Mouse (Mus musculus) frontal cortex, postnatal 10 days (tissue): ENCODE results near the gene Siglec1.
"Not testable (repeated sequence)": the region's sequence is repeated elsewhere in the genome, so short reads cannot be mapped to it uniquely, and the experiment has no call there.

Experiments
- DNase-seq, 2 experiments: peaks; one replicate each; pipeline ENCODE4 v3.0.0; 2022; ENCODE audit warnings: low spot score in 2 of 2, mixed read lengths in 1 of 2

Siglec1 gene

DNA sequence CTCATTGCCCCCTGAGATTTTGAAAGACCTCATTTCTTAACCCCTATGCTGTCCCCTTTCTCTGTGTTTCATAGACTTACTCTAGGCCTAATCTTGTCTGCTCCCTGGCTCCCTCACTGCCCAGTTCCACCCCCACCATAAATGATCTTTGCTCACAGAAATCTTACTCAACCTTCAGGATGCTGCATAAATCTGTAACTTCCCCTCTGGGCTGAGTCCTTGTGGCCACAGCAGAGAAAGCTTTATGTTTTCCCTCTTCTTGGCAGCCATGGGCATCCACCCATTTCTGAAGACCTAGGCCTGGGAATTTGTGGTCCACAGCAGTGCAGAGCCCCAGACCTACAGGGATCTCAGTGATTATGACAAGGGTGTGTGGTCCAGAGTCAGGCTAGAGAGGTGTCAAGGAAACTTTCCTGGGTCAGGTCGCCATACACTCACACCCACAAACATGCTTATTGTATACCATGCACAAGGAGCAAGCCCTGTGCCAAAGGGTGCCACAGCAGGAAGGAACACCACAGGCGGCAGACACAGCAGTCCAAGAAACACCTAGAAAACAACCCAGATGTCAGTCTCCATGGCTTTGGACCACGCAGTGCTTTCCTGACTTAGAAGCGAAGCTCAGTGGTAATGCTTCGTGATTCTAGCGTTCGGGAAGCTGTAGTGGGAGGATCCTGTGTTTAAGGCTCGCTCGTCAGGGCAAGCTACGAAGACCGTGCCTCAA lies at the start of gene Siglec1:
Gene Siglec1, minus strand, starts transcription at position 99 of the 724 bp plus-strand sequence.
- DNase-seq = no peak

DNA sequence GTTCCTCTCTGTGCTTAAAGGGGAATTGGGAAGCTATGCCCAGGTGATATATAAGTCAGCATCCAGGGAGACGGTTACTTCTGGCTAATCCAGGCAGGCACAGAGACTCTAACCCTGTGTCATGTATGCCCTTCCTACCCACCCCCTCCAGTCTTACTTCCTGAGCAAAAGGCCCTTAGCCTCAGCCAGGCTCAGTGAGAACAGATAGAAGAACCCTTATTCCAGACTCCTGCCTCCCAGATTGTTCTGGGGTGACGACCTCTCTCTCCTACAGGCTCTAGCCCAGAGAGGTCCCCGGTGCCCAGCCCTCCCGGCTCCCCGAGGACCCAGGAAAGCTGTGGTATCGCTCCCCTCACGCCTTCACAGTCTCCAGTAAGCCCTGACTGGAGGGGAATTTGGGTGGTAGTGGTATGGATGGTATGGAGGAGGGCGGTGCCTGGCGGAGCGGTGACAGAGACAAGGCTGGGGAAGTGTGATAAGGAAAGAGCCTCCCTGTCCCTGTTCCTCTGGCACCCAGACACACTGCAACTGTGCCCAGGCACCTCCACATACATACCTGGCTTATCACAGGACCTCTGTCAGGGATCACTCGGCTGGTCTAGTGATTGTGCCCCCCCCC lies 49.1 kb upstream of the Siglec1 start:
- DNase-seq = no peak

DNA sequence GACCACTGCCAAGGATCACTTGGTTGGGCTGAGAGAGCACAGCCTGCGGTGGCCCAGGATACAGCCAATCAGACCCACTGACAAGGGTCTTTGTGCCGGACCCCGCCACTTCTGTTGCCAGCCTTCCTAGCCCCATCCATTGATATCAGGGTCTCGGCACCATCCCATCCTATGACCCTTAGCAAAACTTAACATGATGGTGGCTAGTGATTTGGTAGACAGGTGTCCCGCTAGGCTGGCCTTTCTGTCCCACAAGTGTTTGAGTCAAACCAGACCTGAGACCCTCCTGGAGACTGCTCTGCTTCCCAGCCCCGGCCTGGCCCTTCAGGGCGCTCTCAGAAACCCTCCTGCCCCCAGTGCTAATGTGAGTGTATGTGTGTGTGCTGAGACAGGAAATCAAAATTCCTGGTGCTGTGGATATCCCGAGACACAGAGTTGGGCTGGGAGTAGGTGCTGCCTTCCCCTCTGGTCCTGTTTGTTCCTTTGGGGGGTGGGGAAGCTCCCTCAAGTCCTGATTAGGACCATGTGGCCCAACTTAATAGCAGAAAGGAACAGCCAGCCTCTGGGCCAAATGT lies 48.3 kb upstream of the Siglec1 start:
- DNase-seq = no peak

DNA sequence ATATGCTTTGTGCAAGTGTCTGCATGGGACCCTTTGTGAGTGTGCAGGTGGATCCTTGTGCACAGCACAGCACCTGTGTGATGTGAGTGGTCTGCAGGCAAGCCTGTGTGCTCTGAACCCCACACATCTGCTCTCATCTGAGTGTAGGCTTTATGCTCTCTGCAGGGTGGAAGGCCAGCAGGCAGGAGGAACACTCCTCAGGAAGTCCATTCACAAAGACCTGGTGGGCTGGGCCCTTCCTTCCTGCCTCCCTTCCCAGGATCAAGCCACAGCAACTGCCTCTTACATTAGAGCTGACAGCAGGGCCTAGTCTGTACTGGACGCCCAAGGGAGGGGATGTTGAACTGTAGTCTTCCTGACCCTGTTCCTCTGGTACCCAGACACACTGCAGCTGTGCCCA lies 47.8 kb upstream of the Siglec1 start:
- DNase-seq = no peak

DNA sequence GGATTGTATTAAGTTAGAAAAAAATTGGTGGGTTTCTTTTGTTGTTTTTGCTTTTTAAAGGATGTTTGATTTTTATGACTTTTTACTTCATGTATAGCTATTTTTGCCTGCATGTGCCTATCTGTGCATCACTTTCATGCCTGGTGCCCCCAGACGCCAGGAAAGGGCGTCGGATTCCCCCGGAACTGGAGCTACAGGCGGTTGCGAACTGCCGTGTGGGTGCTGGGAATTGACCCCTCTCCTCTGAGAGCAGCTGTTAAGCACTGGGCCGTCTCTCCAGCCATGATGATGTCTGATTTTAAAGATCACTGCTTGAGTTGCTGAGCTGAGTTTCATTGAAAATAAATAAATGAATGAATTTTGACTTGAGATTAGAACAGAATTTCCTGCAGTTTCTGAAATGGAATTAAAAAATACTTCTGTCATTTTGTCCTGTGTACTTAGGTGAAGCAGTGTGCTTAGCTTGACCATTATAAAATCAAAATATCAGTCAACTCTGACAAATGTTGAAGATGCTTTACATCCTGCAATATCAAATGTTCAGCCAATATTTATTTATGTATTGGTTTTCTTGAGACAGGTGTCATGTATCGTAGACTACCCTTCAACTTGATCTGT lies 46.5 kb upstream of the Siglec1 start, which contains the start of gene Gm11037:
Gene Gm11037, plus strand, starts transcription at position 568 of the 618 bp plus-strand sequence.
- no peak for DNase-seq

DNA sequence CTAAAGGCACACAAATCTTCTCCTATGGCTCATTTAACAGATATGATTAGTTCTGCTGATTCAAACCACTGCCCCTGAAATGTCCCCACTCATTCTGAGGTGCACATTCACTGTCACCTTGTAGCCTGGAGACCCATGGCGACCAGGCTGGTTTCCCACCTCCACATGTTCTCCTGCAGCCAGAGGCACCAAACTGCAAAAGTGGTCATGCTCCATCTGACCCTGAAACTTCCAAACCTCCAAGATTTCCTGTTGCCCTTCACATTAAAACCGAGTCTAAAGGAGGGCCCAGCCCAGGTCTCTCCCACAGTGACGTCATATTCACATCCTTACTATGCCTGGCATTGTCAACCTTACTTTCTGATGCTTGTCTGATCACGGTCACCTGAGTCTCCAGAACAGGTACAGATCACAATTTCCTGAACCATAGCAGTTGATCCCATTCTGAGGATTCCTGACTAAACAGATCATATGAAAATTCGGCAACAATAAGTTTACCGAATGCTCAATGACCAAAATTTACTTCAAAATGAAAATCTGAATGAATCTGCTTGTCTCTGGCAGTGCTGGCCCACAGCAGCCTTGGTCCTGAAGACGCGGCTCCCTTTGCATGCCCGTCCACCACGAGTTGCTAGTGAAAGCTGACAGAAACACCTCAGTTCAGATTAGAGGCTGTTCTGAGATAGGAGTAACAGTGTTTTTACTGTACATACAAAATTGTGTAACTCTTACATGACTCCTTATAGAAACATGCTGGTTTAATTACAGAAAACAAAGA lies 45.7 kb upstream of the Siglec1 start:
- no peak for DNase-seq

DNA sequence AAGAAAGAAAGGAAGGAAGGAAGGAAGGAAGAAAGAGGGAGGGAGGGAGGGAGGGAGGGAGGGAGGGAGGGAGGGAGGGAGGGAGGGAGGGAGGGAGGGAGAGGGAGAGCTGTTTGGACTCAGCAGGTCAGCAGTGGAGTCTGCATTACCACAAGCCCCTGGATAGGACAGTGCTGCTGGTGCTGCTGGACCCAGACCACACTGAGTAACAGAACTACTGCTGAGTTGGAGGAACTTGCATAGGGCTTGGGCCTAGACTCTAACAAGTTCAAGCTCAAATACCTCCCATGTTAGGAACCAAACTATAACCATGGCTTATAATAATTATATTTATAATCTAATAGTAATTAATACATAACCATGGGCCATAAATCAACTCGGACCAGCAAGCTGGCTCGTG lies 44.3 kb upstream of the Siglec1 start:
- no peak for DNase-seq

DNA sequence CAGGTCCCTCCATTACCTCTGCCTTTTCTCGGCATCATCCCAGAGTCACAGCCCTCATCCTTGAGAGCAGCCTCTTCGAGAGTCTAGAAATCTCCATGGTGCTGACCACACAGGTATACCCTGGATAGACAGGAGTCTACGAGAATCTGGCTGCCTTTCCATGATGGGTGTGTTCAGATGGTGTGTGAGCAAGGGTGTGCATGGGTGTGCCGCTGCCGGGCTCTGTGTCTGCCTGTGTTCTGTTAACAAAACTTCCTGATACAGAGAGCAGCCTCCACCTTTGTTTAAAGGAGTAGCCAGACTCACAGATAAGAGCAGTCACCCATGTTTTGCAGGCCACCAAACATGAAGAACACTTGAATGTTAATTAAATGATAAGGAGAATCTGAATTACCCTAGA lies 43.3 kb upstream of the Siglec1 start:
- DNase-seq = no peak

DNA sequence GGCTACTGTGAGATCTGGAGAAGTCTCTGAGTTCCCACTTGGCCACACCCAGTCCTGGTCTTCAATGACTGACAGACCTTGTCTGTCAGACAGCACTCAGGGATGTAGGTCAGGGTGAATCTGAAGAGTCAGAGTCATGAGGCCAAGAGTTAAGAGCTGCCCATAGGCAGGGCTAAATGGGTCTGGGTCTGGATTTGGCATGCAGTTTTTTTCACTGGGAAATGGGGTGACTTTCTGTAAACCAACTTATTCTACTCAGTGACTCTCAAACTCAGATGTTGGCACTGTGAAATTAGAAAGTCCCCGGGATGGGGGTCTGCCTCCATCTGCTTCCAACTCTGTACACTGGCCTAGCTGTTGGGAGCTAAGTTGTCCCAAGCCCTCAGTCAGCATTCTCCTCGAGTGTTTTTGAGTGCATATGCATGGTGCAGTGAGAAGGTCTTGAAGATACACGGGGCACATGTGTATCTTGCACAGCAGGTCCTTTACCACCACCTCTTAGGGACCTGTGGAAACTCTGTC lies 42.1 kb upstream of the Siglec1 start:
- DNase-seq = no peak

DNA sequence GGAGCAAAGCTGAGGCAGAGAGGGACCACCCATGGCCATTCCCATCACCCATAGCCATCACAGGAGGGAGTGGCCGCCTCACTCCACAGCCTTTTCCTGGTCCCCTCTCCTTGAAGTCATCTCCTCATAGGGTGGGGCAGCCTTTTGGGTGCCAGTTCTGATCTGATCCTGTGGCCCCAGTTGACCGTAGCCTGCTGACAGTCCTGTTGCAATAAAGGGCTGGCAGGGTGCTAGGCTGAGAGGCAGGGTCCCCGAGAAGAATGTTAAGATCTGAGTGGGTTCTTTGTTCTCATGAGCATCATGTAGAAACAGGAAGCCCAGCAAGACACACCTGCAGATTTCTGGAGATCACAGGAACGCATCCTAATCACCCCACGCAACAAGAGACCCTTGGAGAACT lies 41.6 kb upstream of the Siglec1 start:
- no peak for DNase-seq

DNA sequence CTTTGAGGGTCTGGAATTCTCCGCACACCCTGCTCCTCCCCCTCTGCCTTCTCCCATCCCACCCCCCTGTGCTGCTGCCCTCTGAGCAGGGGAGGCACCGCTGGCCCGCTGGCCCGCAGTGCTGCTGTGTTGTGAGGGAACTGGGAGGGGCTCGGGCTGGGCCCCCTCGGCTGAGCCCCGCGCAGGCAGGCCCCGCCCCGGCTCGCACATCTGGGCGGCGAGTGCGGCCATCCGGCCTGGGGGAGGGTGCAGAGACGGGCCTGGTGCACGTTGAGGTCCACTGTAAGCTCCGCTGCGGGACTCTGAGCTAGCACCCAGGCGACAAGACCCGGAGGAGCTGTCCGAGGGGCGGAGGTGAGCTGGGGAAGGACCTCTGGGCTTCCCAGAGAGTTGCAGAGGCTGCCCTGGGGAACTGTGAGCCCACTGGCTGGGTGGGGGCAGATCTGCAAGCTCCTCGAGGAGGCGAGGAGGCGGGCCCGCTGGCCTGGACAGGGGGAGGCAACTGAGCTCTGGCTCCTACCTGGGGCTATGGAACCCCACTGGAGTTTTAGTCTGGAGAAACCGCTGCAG lies 40.7 kb upstream of the Siglec1 start, which contains the start of gene Hspa12b:
Gene Hspa12b, plus strand, starts transcription at position 120 of the 570 bp plus-strand sequence.
- DNase-seq = no peak

DNA sequence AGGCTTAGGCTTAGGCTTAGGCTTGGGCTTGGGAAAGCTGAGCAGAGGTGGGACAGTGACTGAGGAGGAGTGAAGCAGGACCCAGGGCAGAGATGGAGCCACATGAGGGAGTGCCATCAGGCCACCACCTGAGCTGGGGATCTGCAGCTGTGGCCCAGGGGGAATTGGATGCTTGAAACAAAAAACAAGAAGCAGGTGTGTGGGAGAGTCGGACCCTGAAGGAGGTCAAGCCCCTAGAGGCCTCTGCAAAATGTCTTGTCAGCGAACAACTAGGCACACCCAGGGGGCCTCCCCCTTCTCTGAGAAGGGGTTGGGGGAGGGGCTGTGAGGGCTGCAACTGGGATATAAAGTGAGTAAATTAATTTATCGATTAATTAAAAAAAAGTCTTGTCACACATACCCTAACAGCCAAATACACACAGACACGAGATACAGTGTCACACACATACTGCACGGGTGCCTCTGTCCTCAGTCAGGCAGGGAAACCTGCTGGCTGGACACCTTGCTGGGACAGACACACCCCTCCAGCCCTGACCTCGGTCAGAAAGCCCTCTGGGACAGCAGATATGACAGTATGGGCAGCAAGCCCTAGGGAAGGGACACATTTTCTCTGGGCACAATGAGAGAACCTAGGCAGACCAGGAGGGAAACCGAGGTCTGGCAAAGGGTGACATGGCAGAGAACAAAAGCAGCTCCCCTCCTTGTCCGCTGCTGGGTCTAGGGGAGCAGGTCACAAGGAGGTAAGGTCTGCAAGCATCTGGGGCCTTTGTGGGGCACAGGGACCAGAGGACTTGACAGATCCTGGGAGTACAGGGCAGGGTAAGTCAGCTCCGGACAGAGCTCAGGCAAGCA lies 39.6 kb upstream of the Siglec1 start:
- DNase-seq = no peak

DNA sequence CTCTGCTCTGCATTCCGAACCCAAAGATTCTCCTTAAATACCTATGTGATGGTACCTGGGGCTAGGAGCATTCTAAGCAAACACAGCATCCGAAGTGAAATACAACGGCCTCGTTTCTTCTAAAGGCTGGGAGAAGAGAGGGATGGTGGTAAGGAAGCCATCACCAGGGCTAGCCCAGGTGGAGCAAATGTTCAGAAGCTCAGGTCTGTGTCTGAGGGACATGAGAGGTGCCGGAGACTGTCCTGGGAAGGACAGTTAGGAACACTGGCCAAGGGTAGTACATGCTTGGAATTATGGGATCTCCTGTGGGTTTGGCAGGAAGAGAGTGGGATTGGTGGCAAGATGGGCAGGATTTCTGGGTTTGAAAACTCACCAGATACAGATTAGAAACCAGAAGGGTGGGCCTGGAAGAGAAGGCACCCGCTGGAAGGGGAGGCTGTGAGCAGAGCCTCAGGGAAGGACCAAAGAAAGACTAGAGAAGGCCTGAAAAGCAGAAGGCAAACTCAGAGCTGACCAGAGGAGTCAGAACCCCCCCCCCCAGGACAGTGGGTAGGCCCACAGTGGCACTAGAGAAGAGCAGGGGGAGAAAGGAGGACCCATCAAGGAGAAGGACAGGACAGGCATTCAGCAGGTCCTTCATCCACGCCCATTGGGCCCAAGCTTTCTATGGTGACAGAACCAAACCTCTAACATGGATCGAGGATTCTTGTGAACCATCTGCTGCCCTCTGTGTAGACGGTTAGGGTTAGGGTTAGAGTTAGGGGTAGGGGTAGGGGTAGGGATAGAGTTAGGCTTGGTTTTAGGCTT lies 38.8 kb upstream of the Siglec1 start:
- DNase-seq = no peak

DNA sequence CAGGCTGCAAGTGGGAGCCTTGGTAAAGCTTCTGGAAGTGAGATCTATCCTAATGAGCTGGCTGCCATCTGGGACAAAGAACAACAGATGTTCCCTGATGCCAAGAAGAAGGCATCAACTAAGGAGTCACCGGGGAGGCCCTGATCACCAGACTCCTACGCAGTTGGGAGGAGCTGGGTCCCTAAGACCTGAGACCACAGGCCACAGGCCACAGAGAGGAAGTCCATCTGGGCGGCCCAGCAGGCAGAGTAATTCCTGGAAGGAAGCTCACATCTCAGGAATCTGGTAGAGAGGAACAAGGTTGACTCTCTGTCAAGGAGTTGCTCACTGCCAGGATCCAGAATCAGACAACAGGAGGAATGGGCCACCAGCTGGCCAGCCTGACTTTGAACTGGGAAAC lies 37.6 kb upstream of the Siglec1 start:
- DNase-seq = no peak

DNA sequence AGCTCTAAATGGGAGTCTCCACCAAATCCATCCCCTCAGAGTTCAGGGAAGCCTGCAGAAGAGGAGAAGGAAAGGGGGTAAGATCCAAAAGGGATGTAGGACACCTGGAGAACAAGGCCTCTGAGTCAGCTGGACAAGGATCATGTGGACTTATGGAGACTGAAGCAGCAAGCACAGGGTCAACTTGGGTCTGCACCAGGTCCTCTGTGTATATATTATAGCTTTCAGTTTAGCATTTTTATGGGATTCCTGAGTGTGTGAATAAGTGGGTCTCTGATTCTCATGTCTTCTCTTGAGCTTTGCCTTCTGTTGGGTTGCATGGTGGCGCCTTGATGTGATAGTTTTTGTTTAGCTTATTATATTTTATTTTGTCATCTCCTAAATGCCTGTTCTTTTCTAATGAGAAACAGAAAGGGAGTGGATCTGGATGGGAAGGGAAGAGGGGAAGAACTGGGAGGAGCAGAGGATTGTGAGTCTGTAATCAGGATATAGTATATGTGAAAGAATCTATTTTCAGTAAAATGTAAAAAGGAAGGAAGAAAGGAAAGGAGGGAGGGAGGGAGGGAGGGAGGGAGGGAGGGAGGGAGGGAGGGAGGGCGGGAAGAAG lies 32.5 kb upstream of the Siglec1 start:
- no peak for DNase-seq

DNA sequence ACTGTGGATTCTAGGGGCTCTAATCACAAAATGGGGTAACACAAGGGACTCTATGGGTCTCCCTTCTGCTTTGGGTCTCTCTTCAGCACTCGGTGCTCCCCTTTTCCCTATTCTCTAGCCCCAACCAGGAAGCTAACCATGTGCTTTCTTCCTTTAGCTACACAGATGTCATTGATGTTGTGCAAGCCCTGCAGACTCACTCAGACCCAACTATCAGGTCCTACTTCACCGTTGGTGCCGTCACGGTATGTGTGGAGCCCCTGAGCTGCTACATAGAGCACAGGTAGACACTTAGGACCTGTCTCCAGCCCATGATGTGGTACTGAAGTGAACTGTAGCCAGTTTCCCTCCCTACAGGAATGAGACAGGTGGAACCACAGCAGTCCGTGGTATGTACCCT lies 19.4 kb upstream of the Siglec1 start:
- DNase-seq = no peak

DNA sequence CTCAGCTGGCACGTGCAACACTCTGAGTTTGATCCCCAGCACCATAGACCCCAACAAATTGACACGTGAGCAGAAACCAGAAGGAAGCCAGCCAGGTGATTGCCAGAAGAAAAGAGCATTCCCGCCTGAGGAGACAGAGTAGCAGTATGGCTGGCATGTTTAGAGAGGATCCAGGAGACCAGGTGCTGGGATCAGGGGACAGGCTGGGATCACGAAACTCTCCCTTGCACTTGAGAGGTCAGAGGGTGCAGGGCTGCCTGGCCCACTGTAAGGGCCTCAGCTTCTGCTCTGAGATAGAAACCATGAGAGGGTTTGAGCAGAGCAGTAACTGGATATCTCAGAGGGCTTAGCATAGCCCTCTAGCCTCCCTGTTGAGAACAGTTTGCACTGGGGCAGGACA lies 18.5 kb upstream of the Siglec1 start:
- not testable (repeated sequence) for DNase-seq

DNA sequence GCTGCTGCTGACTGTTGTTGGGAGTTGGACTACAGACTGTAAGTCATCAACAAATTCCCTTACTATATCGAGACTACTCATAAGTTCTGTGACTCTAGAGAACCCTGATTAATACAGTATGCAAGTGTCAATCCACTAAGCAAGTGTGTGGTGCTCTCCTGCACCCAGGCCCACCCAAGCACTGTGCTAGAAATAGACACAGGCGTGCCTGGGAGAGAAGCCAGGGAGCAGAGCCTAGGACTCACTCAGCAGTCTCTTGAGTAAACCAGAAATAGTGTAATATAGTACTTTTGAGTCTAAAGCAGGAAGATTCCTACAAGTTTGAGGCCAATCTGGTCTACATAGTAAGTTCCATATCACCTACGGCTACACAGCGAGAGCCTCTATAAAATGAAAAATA lies 17.5 kb upstream of the Siglec1 start:
- no peak for DNase-seq

DNA sequence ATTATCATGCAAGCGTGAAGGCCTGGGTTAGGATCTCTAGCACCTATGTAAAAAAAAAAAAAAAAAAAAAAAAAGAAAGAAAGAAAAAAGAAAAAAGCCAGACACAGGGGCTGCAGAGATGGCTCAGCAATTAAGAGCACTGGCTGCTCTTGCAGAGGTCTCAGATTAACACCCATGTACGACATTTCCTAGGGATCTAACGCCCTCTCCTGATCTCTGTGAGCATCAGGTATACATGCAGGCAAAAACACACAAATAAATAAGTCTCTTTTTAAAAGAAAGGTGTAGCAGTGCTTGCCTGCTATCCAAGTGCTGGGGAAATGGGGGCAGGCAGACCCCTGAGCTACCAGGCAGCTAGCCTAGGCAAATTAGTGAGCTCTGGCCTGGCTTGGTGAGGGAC lies 15.0 kb upstream of the Siglec1 start:
- DNase-seq = no peak
